Mouse (Mus musculus) ES-Bruce4 (cell line): Measurements from ENCODE around the gene Cd8a. TPM values are rescaled to one million over a fixed set of nuclear protein-coding genes. Genes with fewer than 3 reads are reported as not detected.

Experiments
- H3K27ac ChIP-seq: 2 replicates; pipeline ENCODE4 v1.5.1; 2012; ENCODE audit warnings: low read length, inconsistent platforms; ENCODE audit not compliant: insufficient read depth
- H3K27me3 ChIP-seq: 2 replicates; pipeline ENCODE4 v1.6.1; 2012; ENCODE audit warnings: mild to moderate bottlenecking, low read length, inconsistent platforms; ENCODE audit not compliant: control insufficient read depth, poor library complexity, insufficient read depth, severe bottlenecking
- H3K36me3 ChIP-seq: 2 replicates; pipeline ENCODE4 v1.6.1; 2012; ENCODE audit warnings: inconsistent platforms, mild to moderate bottlenecking, low read length, moderate library complexity; ENCODE audit not compliant: control insufficient read depth, poor library complexity, insufficient read depth, severe bottlenecking
- H3K4me1 ChIP-seq: one replicate; pipeline ENCODE4 v1.8.1; 2011; ENCODE audit warnings: low read length; ENCODE audit not compliant: control insufficient read depth, insufficient read depth
- H3K4me3 ChIP-seq: 2 replicates; pipeline ENCODE4 v1.5.1; 2011; ENCODE audit warnings: low read depth, mild to moderate bottlenecking, low read length
- H3K9ac ChIP-seq: 2 replicates; pipeline ENCODE4 v1.6.1; 2012; ENCODE audit warnings: low read depth, mild to moderate bottlenecking, inconsistent platforms; ENCODE audit not compliant: poor library complexity, severe bottlenecking
- H3K9me3 ChIP-seq: replicated peaks from 2 replicates; pipeline ENCODE4 v1.6.1; 2012; ENCODE audit warnings: mild to moderate bottlenecking, low read length, inconsistent platforms; ENCODE audit not compliant: control insufficient read depth, poor library complexity, insufficient read depth, severe bottlenecking
- CTCF ChIP-seq: IDR thresholded peaks from one replicate; pipeline ENCODE4 v1.8.1; 2011; ENCODE audit warnings: low read depth, low read length
- EP300 ChIP-seq: IDR thresholded peaks from 2 replicates; pipeline ENCODE4 v1.6.1; 2011; ENCODE audit warnings: low read depth, low read length; ENCODE audit not compliant: insufficient read depth
- POLR2A ChIP-seq: IDR thresholded peaks from one replicate; pipeline ENCODE4 v1.8.1; 2011; ENCODE audit warnings: low read length; ENCODE audit not compliant: insufficient read depth
- polyA plus RNA-seq: library from polyadenylated mRNA; stranded (reverse); fragments of >200 nt; gene quantifications from 2 replicates; pipeline ENCODE4 v1.2.4, GENCODE M21; 2011; ENCODE audit warnings: low read depth; ENCODE audit not compliant: missing spikeins, insufficient read depth, insufficient read length

Gene Cd8a
- polyA plus RNA-seq, 1 experiment: 0.27 TPM

DNA sequence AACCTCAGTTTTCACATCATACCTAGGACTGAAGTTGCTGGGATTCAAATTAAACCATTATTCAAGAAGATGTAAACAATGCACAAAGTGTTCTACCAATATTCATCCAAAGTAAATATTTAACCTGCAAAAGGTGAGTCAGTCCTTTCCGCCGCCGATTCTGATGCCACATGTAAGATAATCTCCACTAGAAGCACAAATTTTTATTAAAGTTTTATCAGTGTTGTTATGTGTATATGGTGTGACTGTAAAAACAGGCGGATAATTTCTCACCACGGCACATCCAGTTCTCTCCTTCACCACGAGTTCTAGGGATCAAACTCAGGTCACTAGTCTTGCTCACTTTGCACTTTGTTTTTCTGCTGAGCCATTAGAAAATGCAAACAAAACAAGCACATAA, 47.6 kb downstream of the Cd8a start:
- Histone ChIP-seq H3K27ac (no peak overlapping the region), H3K36me3 (peaks cover 5% of the 10 kb centered on the region), H3K9me3 (no peaks in the 10 kb centered on the region), H3K4me3 (no peak overlapping the region), H3K9ac (no peak overlapping the region), H3K4me1 (no peaks in the 10 kb centered on the region), H3K27me3 (no peaks in the 10 kb centered on the region)
- no peak for TF ChIP-seq POLR2A
- TF ChIP-seq CTCF: no peak
- TF ChIP-seq EP300: no peak

GRCm38 (mm10) chr6:71422162-71422561, 48.9 kb downstream of the Cd8a start:
- no peaks in the 10 kb centered on the region for H3K27me3 ChIP-seq
- H3K4me1 ChIP-seq: no peaks in the 10 kb centered on the region
- TF ChIP-seq EP300 (no peak), POLR2A (no peak), CTCF (no peak)

GRCm38 (mm10) chr6:71423116-71423515, 49.9 kb downstream of the Cd8a start:
- Histone ChIP-seq H3K9me3 (peaks cover 13% of the 10 kb centered on the region), H3K27me3 (no peaks in the 10 kb centered on the region), H3K27ac (no peak overlapping the region), H3K4me3 (no peak overlapping the region), H3K36me3 (peaks cover 21% of the 10 kb centered on the region), H3K9ac (no peak overlapping the region), H3K4me1 (no peaks in the 10 kb centered on the region)
- TF ChIP-seq CTCF (no peak), EP300 (no peak)

More at GRCm38 (mm10) chr6:71422162-71422561, 48.9 kb downstream of the Cd8a start:
- Histone ChIP-seq H3K27ac (no peak overlapping the region), H3K9me3 (peaks cover 4% of the 10 kb centered on the region; the same call in 1 of the 2 replicates), H3K9ac (no peak overlapping the region), H3K36me3 (peaks cover 13% of the 10 kb centered on the region), H3K4me3 (no peak overlapping the region)

- H3K9me3 ChIP-seq: peaks cover 15% of the 10 kb centered on the region
- H3K27ac ChIP-seq: no peak overlapping the region
Observed at GRCm38 (mm10) chr6:71425681-71426080, 52.5 kb downstream of the Cd8a start.

DNA sequence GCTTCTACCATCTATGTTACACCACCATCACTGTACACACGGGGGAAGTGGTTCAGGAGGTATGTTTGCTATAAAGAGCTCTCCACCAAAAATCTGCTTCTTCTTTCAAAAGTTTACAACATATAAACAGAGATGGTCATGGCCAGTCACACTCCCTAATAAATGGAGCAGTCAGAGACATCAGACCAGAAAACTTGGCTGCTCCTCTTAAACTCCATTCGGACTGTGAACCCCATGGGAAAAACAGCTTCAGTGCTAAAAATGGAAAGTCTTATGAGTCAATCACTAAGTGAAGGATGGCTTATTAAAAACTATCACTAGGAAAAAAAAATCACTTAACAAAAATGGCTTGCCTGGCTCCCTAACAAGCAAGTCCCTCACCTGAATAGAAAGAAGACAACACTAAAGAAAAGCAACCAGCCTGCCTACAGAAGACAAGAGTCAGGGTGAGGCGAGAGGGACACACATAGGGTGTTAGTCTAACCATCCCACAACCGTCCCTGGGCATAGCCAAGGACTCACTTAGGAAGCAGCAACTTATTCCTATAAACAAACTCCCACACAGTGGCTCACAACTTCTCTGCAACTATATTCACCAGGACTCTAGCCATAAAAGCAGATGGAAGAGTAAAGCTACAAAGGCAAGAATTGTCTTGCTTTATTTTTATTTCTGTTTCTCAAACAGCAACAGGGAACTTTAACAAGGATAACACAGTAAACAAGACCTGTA, 54.9 kb downstream of the Cd8a start:
- Histone ChIP-seq H3K27me3 (no peaks in the 10 kb centered on the region), H3K4me1 (peaks cover 2% of the 10 kb centered on the region), H3K27ac (no peak overlapping the region), H3K4me3 (no peak overlapping the region), H3K9ac (no peak overlapping the region), H3K9me3 (peaks cover 15% of the 10 kb centered on the region), H3K36me3 (peaks cover 22% of the 10 kb centered on the region)
- TF ChIP-seq EP300 (no peak), POLR2A (no peak), CTCF (no peak)

More at GRCm38 (mm10) chr6:71425681-71426080, 52.5 kb downstream of the Cd8a start:
- peaks cover 27% of the 10 kb centered on the region for H3K36me3 ChIP-seq
- no peak overlapping the region for H3K4me3 ChIP-seq
- H3K4me1 ChIP-seq: no peaks in the 10 kb centered on the region
- no peaks in the 10 kb centered on the region for H3K27me3 ChIP-seq
- no peak overlapping the region for H3K9ac ChIP-seq
- TF ChIP-seq CTCF: no peak
- TF ChIP-seq POLR2A: no peak
- no peak for TF ChIP-seq EP300

Other genes with a start within 250 kb of the Cd8a start
- gene Thnsl2, start 229.0 kb upstream of the Cd8a start, polyA plus RNA-seq: 4.0 and 4.4 TPM in 2 replicates
- not detected in 2 replicates for gene Fabp1, start 173.6 kb upstream of the Cd8a start, polyA plus RNA-seq
- 53.7 and 59.1 TPM in 2 replicates for gene Krcc1, start 101.8 kb upstream of the Cd8a start, polyA plus RNA-seq
- gene Smyd1, start 51.2 kb upstream of the Cd8a start, polyA plus RNA-seq: 0.42 and 0.61 TPM in 2 replicates
- not detected in 2 replicates for gene Cd8b1, start 50.6 kb upstream of the Cd8a start, polyA plus RNA-seq
- 80.3 and 86.1 TPM in 2 replicates for gene Rmnd5a, start 67.2 kb downstream of the Cd8a start, polyA plus RNA-seq
- 9.5 and 9.7 TPM in 2 replicates for gene Rnf103, start 120.5 kb downstream of the Cd8a start, polyA plus RNA-seq
- gene Chmp3, start 170.4 kb downstream of the Cd8a start, polyA plus RNA-seq: 149 and 156 TPM in 2 replicates